Mouse (Mus musculus): ENCODE results near the gene Tars2.
"Not testable (repeated sequence)": the region's sequence is repeated elsewhere in the genome, so short reads cannot be mapped to it uniquely, and the experiment has no call there.

The Tars2 gene

GRCm38 (mm10) chr3:95694808-95695703 is 65.0 kb downstream of the Tars2 start:
- no peak for DNase-seq (ENCODE audit: inconsistent ontology term)

- peak; percentile 66 for DNase-seq (ENCODE audit: inconsistent ontology term)
These were observed 65.9 kb downstream of the Tars2 start for GRCm38 (mm10) chr3:95693821-95694807.

GRCm38 (mm10) chr3:95692677-95693076 is 67.3 kb downstream of the Tars2 start:
- DNase-seq (ENCODE audit: inconsistent ontology term) = no peak

GRCm38 (mm10) chr3:95690552-95690951 is 69.5 kb downstream of the Tars2 start:
- DNase-seq (ENCODE audit: inconsistent ontology term) = not testable (repeated sequence)
